Mouse (Mus musculus) ES-E14 (cell line): ENCODE measurements around the gene Uck2. TPM values are rescaled to one million over a fixed set of nuclear protein-coding genes. Genes with fewer than 3 reads are reported as not detected.

Source experiments
- DNase-seq: peaks from one replicate; pipeline ENCODE4 v3.0.0-alpha.2; 2013; ENCODE audit warnings: low read depth, low spot score
- H3K27ac ChIP-seq: 2 replicates; pipeline ENCODE4 v1.5.1; 2012; ENCODE audit warnings: low read depth, mild to moderate bottlenecking, low read length, moderate library complexity, mixed read lengths; ENCODE audit not compliant: poor library complexity, insufficient read depth, severe bottlenecking
- H3K36me3 ChIP-seq: 2 replicates; pipeline ENCODE4 v1.6.1; 2012; ENCODE audit warnings: mild to moderate bottlenecking, low read length, moderate library complexity, mixed read lengths; ENCODE audit not compliant: control insufficient read depth, poor library complexity, insufficient read depth, severe bottlenecking
- H3K4me1 ChIP-seq, 2 experiments: fragments of 150-350 bp in 1 of 2; sonication (generic) in 1 of 2; 2 replicates each; pipeline ENCODE4 v1.6.1; 2012; ENCODE audit warnings: low read length in 2 of 2, mild to moderate bottlenecking in 1 of 2, mixed read lengths in 1 of 2; ENCODE audit not compliant: control insufficient read depth in 2 of 2, insufficient read depth in 2 of 2, poor library complexity in 1 of 2
- H3K4me3 ChIP-seq, 2 experiments: fragments of 150-350 bp in 1 of 2; sonication (generic) in 1 of 2; 2 replicates each; pipeline ENCODE4 v1.5.1; 2012; ENCODE audit warnings: low read length in 2 of 2, low read depth in 1 of 2, mild to moderate bottlenecking in 1 of 2, mixed read lengths in 1 of 2; ENCODE audit not compliant: insufficient read depth in 1 of 2, poor library complexity in 1 of 2, severe bottlenecking in 1 of 2
- H3K9ac ChIP-seq: 2 replicates; pipeline ENCODE4 v1.6.1; 2012; ENCODE audit warnings: low read depth, mild to moderate bottlenecking, low read length, mixed read lengths; ENCODE audit not compliant: poor library complexity, insufficient read depth, severe bottlenecking
- H3K9me3 ChIP-seq: fragments of 150-350 bp; sonication (generic); 2 replicates; pipeline ENCODE4 v1.6.1; 2012; ENCODE audit warnings: low read depth, mild to moderate bottlenecking, low read length; ENCODE audit not compliant: control insufficient read depth, insufficient read depth
- CHD2 ChIP-seq: IDR thresholded peaks from 2 replicates; pipeline ENCODE4 v1.6.1; 2014; ENCODE audit warnings: mild to moderate bottlenecking, low read depth, low read length, inconsistent platforms
- HCFC1 ChIP-seq: IDR thresholded peaks from 2 replicates; pipeline ENCODE4 v1.6.1; 2012; ENCODE audit warnings: low read length, inconsistent platforms, borderline replicate concordance; ENCODE audit not compliant: insufficient read depth
- MAFK ChIP-seq: IDR thresholded peaks from 2 replicates; pipeline ENCODE4 v1.6.1; 2014; ENCODE audit warnings: mild to moderate bottlenecking, low read depth, low read length, inconsistent platforms; ENCODE audit not compliant: insufficient read depth
- ZC3H11A ChIP-seq: IDR thresholded peaks from 2 replicates; pipeline ENCODE4 v1.6.1; 2012; ENCODE audit warnings: low read depth, mild to moderate bottlenecking, inconsistent platforms, low read length, borderline replicate concordance
- ZNF384 ChIP-seq: IDR thresholded peaks from 2 replicates; pipeline ENCODE4 v1.6.1; 2012; ENCODE audit warnings: low read depth, low read length, inconsistent platforms
- in situ Hi-C, 2 experiments: fragments of 600-800 bp; cut with MboI; formaldehyde crosslinking; loops; one replicate each; pipeline ENCODE4 v1.15.1; 2025; ENCODE audit warnings: low sequenced_read_pairs in 2 of 2, inconsistent platforms in 1 of 2; ENCODE audit not compliant: unreplicated experiment in 2 of 2
- total RNA-seq: library from RNA; depleted of rRNA; stranded (reverse); fragments of 300-350 nt; gene quantifications from 2 replicates; pipeline ENCODE4 v1.2.3, GENCODE M21; 2012

Uck2 gene
- total RNA-seq, 1 experiment: 158 TPM

DNA sequence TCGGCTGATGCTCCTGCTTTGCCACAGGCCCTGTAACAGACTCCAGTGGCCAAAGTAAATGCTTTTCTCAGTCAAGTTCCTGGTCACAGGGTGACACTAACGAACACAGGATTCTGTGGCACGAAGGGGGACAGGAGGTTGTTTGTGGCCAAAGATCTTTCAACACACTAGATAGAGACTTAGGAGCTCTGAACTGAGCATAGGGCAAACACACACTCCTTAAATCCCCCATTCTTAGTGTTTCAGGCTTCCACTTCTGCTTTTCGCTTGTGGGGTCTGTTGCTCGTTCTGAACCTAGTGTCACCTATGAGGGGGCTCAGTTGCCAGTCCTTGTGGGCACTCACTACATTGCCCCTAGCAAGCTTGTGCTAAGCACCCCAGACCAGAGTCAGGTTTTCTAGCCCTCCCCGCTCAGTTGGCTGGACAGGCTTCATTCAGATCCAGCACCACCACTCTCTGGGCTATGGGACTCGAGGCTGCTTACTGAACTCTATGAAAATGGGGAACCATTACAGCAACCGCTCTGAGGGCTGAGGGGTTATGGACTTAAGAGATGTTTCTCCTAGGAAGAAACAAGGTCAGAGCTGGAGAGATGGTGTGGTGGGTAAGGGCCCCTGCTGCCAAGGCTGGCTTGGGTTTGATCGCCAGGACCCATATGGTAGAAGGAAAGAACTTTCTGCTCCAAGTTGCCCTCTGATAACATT lies 16.6 kb downstream of the Uck2 start:
- Histone ChIP-seq H3K9ac (peak overlapping the region; percentile 30; the same call in 1 of the 2 replicates), H3K4me1 (peaks cover 14 to 50% of the 10 kb centered on the region in 2 experiments), H3K36me3 (peaks cover 21% of the 10 kb centered on the region; the same call in 1 of the 2 replicates), H3K9me3 (no peaks in the 10 kb centered on the region), H3K27ac (peak overlapping the region; percentile 58; the same call in 1 of the 2 replicates), H3K4me3 (no peak overlapping the region)
- in situ Hi-C loops: no loop called here
- DNase-seq: no peak
- no peak for TF ChIP-seq CHD2
- no peak for TF ChIP-seq ZNF384
- no peak for TF ChIP-seq ZC3H11A
- no peak for TF ChIP-seq MAFK
- TF ChIP-seq HCFC1: no peak

- in situ Hi-C loops: no loop called here
- Histone ChIP-seq H3K36me3 (peaks cover 23% of the 10 kb centered on the region; the same call in 1 of the 2 replicates), H3K4me1 (peaks cover 10 to 52% of the 10 kb centered on the region in 2 experiments), H3K27ac (no peak overlapping the region), H3K4me3 (no peak overlapping the region), H3K9me3 (no peaks in the 10 kb centered on the region), H3K9ac (no peak overlapping the region)
- TF ChIP-seq MAFK: no peak
- peak; percentile 90 for TF ChIP-seq ZNF384
- DNase-seq: no peak
Measured at GRCm38 (mm10) chr1:167266720-167267119, 18.4 kb downstream of the Uck2 start.

DNA sequence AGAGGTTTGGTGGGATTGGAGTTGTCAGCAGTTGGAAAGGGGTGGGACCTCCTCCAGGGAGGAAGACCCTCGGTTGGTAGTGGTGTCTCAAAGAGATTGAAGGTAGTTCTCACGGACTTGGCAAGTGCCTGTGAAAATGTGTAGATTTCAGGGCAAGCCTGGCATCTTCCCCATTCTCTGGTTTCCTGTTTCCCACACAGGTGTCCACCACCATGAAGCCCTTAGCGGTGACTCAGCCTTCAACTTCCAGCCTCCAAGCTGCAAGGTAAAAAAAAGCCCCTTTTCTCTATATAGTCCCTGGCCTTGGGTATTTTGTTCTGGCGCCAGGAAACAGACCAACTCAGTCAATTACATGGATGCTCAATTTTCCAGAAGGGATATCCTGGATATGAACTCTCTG lies 19.8 kb downstream of the Uck2 start:
- no peak for DNase-seq
- in situ Hi-C loops: no loop called here
- no peak overlapping the region for H3K27ac ChIP-seq
- H3K4me3 ChIP-seq: no peak overlapping the region
- H3K36me3 ChIP-seq: peaks cover 25% of the 10 kb centered on the region; the same call in 1 of the 2 replicates
- H3K9ac ChIP-seq: no peak overlapping the region
- peaks cover 10 to 48% of the 10 kb centered on the region in 2 experiments for H3K4me1 ChIP-seq
- H3K9me3 ChIP-seq: no peaks in the 10 kb centered on the region
- TF ChIP-seq ZC3H11A: no peak
- TF ChIP-seq ZNF384: no peak
- TF ChIP-seq MAFK: no peak
- no peak for TF ChIP-seq CHD2
- TF ChIP-seq HCFC1: no peak

DNA sequence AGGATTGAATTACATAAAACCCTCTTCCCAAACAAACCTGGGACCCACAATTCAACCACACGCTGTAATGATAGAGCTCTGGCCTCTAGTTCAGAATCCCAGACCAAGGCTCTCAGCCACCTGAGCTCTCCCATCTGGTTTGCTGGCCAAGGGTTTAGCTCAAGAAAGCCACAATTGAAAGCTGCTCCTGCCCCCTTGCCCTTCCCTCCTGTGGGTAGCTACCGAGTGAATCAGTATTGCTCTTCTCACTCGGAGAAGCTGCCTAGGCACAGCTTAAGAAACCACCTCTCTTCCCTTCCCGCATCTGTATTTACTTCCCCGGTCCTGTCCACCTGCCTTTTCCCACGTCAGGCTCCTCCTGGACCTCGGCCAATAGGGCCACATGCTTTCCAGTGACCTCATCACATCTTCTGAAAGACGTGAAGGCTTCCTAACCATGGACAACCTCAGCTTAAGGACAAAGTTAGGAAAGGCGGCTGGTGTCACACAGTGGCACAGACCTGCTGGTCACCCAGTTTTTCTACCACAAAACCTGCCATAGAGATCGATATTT lies 22.6 kb downstream of the Uck2 start:
- in situ Hi-C loops: no loop called here
- no peak overlapping the region for H3K9ac ChIP-seq
- no peak overlapping the region for H3K4me3 ChIP-seq
- H3K9me3 ChIP-seq: no peaks in the 10 kb centered on the region
- no peak for DNase-seq
- peaks cover 20% of the 10 kb centered on the region; the same call in 1 of the 2 replicates for H3K36me3 ChIP-seq
- no peak overlapping the region for H3K27ac ChIP-seq
- TF ChIP-seq ZC3H11A (no peak), CHD2 (no peak), MAFK (no peak), ZNF384 (no peak), HCFC1 (no peak)
- peaks cover 0 to 32% of the 10 kb centered on the region in 2 experiments; a peak in 2 of 4 replicates for H3K4me1 ChIP-seq
